Mouse (Mus musculus) telencephalon, adult 2 months (tissue): ENCODE data around the gene Zhx3.

Source experiments
- DNase-seq: peaks from one replicate; pipeline ENCODE4 v3.0.0-alpha.2; 2011; ENCODE audit warnings: low read depth, low spot score

Zhx3 gene

DNA sequence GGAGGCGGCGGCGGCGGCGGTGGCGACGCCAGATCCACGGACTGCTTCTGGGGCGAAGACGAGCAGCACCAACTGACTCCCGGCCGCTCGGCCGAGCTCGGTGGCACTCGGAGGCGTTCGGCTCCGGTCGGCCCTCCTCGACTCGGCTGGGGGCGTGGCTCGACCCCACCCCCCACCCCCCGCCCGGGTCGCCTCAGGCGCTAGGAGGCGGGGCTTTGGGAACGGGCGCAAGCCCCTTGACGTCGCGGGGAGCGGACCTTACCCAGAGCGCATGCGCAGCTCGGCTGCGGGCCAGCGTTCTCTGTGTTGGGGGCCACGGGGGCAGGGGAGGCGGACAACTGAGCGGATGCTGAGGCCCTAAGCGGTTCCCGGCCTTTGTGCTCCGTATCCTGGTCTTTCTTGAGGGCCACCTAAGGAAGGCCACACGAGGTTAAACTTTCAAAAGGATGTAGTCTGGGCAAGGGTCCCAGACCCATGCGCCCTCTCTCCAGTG, at the start of gene Zhx3:
TSS of gene Zhx3 (minus strand) at position 109 of the 493 bp plus-strand sequence.
- peak; percentile 79 for DNase-seq

- no peak for DNase-seq
Observed at GRCm38 (mm10) chr2:160921285-160921684, 48.5 kb upstream of the Zhx3 start.

GRCm38 (mm10) chr2:160918930-160919215, 46.1 kb upstream of the Zhx3 start:
- DNase-seq = no peak

- no peak for DNase-seq
Observed at GRCm38 (mm10) chr2:160918154-160918929, 45.5 kb upstream of the Zhx3 start.

GRCm38 (mm10) chr2:160917313-160917712, 44.5 kb upstream of the Zhx3 start:
- DNase-seq = peak; percentile 27

DNA sequence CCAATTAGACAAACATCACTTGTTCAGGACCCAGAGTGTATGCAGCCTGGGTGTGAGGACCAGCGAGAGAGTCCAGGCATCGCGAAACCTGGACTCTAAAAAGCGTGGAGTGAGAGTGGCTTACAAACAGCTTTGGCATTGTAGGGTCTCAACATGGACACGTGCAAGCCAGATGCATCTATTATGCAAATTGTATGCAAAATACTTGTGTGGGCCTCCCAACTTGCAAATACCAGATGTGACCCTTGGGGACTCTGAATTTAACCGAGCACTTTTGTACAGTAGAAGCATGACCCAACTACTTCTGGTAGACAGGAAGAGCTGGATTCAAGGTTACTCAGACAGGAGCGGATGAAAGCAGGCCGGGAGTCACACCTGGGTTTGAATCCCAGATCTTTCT, 43.9 kb upstream of the Zhx3 start:
- no peak for DNase-seq

- DNase-seq = no peak
Observed at GRCm38 (mm10) chr2:160915821-160916610, 43.2 kb upstream of the Zhx3 start.

GRCm38 (mm10) chr2:160914656-160915055, 41.9 kb upstream of the Zhx3 start:
- DNase-seq = no peak

DNA sequence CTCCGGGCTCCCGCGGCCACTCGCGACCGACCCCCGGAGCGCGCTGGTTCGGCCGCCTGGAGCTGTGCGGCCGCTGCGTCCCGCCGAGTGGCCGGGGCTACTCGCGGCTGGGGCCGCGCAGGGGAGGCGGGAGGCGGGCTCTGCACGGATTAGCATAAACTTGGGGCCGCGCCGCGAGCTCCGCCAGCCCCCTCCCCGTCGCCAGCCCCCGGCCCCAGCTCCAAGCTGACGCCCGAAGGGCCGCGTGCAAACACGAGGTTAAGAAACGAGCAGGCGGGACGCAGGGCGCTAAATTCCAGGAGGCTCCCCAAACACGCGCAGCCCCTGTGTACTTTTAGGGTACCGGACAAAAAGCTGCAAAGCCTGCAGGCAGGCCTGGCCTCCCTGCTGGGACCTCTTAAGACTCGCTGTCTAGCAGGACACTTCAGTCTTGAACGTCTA, 39.5 kb upstream of the Zhx3 start, which contains the start of gene Emilin3:
TSS of gene Emilin3 (minus strand) at position 98 of the 441 bp plus-strand sequence.
- no peak for DNase-seq

GRCm38 (mm10) chr2:160911558-160912201, 38.9 kb upstream of the Zhx3 start:
- DNase-seq = no peak

DNA sequence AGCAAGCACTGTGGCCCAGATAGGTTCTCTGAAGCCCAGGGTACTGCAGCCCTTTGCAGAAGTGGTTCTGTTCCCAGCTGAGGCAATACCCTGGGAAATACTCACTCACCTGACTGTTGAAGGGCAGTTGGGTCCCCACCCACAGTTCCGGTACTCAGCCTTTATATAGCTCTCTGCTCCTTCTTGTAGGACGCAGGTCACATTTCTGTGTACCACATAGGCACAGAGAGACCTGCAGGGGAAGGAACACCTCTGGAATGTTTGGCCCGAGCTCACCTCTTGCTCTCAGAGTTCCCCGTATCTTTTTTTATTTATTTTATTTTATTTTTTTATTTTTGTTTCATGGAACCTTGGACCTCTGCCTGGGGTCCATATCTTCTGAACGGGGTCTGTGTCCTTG, 37.8 kb upstream of the Zhx3 start:
- DNase-seq = no peak

DNA sequence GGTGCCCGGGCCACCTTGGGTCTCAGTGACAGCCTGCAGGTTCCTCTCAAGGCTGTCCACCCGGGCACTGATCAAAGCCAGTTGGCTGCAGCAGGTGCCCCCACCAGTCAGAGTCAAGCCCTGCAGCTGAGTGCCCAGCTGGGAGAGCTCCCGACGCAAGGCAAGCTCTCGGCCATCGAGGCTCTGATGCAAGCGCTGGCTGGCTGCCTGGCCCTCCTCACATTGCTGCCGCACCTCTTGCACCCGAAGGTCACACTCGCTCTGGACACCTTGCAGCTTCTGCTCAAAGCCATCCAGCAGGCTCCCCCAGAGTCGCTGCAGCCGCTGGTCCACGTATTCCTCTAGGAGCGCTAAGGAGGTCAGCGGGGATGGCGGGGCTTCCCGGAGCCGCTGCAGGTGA, 35.8 kb upstream of the Zhx3 start:
- DNase-seq = no peak

DNA sequence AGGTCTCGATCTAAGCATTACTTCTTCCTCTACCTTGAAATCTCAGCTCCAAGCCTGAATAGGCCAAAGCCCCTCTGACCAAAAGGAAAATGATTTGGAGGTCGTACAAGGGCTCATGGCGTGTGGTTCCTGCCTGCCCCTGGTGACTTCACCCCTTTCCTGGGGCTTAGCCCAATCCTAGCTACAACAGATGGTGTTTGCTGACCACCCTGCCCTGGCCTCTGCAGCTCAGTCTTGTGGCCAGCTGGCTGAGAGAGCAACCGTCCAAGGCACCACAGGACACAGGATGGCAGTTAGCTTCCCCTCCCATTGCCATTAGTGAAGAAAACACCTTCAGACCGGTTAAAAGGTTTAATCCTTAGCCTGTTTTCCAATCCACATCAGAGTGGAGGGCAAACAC, 33.3 kb upstream of the Zhx3 start:
- no peak for DNase-seq

DNA sequence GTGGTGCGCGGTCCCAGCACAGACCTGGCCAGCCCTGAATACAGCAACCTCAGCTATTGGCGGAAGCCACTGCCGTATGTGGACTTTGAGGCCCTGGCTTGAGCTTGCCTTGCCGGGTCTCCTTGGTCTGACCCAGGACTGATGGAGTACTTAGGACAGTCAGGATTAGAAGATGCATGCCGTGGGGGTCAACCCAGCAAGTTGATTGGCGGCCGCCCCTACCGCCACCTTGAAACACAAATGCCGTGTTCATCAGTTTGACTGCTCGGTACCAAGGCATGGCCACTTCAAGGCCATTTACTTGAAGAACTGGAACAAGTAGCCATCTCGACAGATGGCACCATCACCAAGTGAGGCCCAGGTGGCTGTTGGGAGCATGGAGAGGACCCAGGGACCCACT, 32.5 kb upstream of the Zhx3 start:
- no peak for DNase-seq

GRCm38 (mm10) chr2:160901656-160902412, 29.0 kb upstream of the Zhx3 start:
- DNase-seq = no peak

GRCm38 (mm10) chr2:160891697-160892096, 18.9 kb upstream of the Zhx3 start:
- no peak for DNase-seq

DNA sequence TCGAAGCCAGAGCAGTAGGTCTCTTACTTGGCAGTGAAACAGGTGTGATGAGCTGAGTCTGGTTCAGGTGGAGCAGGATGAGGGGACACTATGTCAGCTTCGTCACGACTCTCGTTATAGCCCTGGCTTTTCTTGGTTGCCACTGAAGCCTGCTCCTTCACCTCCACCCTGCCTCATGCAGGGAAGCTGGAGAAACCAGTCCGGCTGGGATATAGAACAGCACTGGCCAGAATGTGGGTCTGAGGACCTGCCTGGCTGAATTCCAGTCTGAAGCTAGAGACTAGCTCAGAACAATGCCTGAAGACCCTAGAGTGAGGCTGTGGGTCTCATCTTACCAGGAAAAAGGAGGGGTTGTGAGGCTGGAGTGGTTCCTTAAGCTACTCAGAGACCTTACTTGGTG, 18.2 kb upstream of the Zhx3 start:
- DNase-seq = no peak

GRCm38 (mm10) chr2:160887859-160888258, 15.1 kb upstream of the Zhx3 start:
- DNase-seq = no peak

DNA sequence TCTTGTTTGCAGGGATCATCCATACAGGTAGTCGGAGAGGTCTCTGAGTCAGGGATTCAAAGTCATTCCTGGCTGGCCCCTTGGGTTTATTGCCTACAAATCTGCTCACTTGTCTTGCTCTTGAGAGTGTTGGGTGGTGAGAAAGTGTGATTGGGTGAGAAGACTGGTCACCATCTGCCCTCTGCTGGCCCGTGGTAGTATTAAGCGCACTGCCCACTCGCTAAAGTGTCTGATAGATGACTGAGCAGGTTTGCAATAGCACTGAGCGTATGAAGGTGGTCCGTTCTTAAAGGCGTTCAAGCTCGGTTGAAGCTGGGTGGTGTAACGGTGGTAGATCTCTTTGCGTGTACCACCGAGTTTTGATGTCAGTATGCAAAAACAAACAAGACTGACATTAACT, 14.5 kb upstream of the Zhx3 start:
- peak; percentile 47 for DNase-seq

DNA sequence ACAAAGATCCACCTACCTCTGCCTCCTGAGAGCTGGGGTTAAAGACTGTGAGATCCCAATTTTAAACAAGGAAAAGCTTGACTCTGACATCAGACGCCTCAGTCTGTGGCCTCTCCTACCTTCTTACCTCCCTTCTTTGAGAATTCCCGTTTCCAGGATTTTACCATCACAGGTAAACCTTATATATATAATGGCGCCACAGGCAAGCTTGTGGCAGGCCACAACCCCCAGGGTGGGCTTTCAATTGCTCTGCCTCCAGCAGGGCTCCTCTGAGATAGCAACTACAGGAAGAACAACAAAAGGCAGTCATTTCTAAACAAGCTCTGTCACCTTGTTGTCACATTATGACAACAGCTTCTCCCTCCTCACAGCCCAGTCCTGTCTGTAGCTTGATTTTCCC, 13.4 kb upstream of the Zhx3 start:
- DNase-seq = no peak

- no peak for DNase-seq
Observed at GRCm38 (mm10) chr2:160884830-160885229, 12.0 kb upstream of the Zhx3 start.

DNA sequence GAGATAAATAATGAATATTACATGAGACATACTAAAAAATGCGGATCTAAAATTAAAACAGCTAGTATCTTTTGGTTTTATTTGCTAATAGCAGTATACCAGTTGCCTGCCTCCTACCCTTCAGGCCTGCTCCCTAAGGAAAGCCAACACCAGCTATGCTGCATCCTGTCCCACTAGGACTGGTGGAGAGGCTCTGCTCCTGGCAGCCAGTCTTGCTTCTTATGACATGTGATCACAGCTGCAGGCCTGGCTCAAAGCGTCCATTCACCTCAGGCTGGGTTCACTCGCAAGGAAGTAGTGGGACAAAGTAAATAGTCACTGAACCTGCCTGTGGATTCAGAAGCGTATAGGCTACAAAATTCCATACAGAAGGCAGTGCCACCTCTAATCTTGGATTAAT, 11.1 kb upstream of the Zhx3 start:
- DNase-seq = no peak
